Mouse (Mus musculus) retina, postnatal 1 day (tissue): Measurements from ENCODE around the gene Ninj1.

Experiments used
- DNase-seq: peaks from one replicate; pipeline ENCODE4 v3.0.0-alpha.2; 2012

Ninj1 gene

DNA sequence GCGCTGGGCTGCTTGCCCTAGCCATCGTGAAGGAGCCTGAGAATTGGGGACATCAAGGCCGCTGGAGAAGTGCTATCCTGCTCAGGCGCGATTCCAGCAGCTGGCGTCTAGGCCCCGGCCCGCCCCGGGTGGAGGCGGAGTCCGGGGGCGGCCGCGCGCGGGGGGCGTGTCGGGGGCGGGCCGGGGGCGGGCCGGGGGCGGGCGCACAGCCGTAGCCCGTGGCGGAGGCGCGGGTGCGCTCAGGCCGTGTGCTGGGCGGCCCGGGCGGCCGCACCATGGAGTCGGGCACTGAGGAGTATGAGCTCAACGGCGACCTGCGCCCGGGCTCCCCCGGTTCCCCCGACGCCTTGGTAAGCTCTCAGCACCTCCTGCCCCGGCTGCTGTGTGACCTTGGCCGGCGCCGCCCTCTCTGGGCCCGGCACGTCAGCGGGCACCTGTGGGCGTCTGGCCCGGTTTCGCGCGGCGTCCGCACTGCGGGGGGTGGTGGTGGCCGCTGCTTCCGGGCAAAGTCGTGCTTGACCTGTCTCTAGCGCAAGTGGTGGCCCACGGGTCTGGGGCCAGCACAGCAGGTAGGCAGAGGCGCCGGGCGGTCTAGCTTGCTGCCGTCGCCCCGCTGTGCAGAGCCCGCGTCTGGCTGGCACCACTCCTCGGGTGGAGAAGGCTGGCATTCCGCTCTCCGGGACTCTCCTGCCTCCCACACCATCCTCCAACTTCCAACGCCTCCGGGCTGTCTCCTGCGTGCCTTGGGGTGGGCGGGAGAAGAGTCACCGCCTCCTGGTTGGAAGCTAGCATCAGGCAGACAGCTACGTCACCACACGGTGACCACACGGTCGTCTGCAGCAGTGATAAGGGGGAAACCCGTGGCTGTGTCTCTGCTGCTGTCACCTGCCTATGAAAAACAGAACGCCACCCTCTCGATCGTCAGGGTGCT is at the start of gene Ninj1:
TSS of gene Ninj1 (plus strand) at position 198 of the 931 bp plus-strand sequence.
- peak; percentile 88 for DNase-seq

DNA sequence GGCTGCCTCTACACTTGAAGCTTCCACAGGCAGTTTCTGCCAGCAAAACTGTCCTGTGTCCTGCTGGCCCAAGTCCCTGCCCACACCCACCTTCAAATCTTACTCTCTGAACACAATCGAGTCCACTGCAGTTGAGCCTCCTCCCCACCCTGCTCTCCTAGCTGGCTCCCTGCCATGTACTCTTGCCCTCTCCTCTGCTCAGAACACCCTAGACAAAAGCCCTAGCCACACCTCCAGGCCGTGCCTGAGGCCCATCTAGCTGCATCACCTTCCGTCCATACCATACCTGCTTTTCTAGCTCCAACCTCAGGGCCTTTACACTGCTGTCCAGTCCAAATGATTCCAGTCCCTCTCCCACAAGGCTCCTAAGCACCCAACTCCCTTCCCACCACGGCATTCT is 46.7 kb upstream of the Ninj1 start:
- DNase-seq: no peak

DNA sequence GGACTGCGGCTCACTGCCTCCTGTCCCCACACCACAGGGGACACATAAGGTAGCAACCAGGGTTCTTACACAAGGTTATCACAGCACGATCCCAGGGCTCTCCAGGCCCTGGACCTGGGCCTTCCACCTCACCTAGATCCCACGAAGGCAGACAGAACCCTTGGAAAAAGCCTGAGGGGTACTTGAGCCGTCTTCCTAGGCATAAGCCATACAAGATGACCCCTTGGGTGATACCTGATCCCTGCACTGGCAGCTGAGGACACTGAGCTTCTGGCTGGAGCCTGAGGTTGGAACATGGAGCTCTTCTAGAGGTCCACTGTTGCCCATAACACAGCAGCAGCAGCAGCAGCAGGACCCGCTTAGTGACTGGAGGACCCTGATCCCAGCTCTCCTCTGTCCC is 44.9 kb upstream of the Ninj1 start:
- no peak for DNase-seq

DNA sequence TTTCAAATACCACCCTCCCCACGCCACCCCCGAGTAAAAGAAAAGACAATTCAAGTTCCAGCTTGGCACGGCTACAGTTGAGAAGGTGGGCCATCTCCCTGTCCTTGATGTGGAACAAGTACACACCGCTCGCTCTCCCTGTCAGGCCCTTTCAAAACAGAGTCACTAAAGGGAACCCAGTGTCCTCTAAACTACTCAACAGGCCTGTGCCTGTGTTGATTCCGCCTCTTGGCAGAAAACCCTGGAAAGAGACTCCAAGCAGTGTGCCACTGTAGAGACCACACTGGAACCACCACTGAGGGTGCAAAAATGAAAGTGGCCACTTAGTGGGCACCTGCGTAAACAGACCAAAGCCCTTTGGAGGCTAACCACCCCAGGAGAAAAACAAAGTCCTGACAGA is 44.0 kb upstream of the Ninj1 start:
- no peak for DNase-seq

DNA sequence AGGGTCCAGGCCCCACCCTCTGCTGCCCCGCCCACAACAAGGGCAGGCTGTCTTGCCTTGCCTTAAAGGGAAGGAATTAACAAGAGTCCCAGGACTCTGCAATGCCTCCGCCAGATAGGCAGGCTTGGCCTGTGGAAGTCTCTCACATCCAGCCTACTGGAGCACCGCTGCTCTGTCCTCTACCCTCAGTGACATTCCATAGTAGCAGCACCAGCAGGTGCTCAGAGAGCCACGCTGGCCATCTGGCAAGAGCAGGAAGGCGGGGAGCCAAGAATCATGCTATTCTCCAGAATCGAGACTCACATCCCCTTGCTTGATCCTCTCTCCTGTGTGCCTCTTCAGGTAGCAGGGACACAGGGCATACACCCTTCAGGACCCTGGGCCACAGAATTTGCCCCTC is 42.8 kb upstream of the Ninj1 start:
- peak; percentile 26 for DNase-seq

DNA sequence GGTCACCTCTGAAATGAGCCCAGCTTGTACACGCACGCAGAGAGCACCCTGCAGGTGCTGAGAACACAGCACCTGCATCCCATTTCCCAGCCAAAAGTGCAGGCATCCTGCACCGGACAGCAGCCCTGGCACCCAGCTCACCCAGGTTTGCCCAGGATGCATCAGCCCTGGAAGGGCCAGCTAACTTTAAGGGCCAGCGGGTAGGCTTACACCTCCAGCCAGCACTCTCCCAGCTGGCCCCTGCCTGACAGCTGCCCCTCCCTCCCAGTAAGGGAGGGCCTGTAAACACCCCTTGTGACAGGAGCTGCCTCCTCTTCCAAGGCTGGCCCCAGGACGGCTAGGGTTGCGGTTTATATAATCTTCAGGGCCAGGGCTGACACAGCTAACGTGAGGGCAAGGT is 41.9 kb upstream of the Ninj1 start:
- DNase-seq: peak; percentile 43

DNA sequence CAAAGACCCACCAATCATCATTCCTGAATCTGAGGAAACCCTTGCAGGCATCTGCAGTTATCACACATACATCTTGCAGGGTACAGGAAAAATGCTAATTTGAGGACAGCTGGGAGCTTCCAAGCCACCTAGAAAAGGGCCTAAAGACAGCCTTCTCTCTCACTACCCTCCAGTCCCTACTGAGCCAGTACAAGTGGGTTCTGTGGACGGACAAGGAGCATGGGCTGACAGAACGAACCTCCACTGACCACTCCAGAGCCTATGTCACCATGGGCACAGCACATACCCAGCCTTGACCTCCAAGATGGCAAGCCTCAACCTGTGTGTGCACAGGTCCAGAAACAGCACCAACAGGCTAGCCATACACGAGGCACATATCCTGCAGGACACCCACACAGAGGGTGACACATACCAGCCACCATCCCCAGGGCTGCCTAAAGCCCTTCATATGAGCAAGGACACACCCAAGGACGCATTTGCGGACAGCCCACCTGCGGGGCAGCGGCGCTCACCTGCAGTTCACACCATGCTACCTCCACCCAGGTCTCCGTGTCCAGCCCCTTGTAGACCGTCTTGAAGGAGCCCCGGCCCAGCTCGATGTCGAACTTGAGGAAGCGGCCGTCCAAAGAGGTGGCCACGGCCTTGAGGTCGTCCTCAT is 41.1 kb upstream of the Ninj1 start:
- DNase-seq: peak; percentile 27

DNA sequence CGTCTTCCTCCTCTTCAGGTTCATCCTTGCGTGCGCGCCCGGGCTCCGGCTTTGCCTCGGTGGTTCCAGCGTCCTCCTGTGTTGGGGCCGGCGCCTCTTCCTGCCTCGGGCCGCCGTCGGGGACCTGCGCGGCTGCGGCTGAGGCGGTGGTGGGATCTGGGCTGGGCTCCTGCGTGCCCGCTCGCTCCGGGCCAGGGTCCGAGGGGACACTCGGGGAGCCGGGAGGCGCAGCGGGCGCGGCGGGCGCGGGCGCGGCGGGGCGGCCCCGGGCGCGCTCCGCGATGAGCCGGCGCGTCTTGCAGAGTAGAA is 40.6 kb upstream of the Ninj1 start:
- DNase-seq: peak; percentile 26

DNA sequence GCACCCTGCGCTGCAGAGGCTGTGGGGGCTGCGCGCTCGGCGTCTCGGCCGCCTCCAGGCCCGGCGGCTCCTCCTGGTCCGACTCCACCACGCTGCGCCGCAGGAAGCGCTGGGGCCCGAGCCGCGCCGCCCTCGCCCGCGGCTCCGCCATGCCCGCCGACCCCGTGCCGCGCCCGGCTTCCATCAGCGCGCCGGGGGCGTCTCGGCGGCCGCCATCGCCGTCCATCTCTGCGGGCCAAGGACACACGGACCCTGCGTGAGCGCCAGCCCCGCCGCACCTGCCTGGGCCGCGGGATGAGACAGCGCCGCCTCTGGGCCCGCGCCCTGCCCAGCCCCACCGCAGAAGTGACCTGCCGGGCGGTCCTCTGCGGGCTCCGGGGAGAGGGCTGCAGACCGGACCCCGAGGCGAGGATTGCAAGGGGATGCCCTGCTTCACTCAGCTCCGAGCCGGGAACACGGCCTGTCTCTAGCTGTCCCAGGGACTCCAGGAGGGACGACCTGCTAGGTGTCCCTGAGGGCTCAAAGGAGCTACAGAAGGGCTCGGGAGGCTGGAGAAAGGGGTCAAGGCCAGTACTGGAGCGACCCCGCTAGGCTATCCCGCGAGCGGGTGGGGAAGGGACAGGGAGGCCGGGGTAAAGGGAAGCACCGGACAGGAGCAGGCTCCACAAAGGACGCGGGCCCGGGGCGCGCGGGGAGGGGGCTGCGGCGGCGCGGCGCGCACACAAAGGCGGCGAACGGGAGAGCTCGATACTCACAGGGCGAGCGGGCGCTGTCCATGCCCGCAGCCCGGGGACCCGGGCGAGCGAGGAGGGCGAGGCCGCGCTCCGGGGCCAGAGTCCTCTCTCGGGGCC is 40.1 kb upstream of the Ninj1 start:
- DNase-seq: peak; percentile 83

DNA sequence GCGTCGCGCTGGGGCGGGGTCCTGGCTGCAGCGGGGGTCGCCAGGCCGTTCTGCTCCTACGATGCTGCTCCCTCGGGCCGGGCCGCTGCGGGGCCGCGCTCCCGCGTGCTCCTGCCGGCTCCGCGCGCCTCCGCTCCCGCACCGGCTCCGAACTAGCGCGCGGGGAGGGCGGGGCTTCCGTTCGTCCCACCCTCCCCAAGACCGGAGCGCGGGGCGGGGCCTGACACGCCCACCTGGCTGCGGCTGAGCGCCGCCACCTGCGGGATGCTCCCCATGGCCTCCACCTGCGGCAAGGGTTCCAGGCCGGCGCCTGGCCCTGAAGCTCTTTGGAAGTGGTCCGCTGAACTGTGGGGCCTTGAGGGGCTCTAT is 39.4 kb upstream of the Ninj1 start, which contains the start of gene Wnk2:
TSS of gene Wnk2 (minus strand) at position 157 of the 369 bp plus-strand sequence.
- no peak for DNase-seq

DNA sequence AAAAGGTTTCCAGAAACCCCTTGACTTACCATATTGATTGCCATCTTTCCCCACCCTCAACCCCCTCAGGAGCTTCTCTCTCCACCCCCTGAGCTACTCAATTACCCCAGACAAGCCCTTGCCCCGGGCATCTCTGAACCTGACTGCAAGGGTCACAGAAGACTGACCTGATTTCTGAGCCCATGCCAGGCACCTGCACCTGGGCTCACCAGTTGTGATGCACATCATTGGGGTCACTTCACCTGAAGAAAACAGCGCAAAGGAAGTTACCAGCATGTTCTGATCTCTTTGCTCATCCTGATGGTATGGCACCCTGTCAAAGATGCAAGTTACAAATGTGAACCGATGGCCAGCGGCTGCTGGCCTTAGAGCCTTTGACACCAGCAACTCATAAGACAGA is 38.6 kb upstream of the Ninj1 start:
- no peak for DNase-seq

DNA sequence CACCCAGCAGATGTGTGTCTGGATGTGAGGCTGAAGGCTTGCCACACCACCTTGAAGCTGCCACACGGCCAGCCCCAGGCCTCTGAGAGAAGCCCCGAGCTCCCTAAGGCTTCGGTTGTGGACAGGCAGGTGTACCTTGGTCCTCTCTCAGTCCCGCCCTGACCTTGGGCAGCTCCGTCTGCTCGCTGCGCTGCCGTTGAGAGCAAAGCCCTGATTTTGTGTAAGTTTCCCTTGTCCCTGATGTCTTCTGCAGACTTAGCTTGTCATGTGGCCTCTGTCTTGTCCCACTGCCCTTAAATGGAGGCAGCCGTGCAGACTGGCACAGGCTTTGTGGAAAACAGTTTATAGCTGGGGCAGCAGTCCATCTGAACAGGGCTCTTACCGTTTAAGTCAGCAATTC is 33.3 kb upstream of the Ninj1 start:
- no peak for DNase-seq

DNA sequence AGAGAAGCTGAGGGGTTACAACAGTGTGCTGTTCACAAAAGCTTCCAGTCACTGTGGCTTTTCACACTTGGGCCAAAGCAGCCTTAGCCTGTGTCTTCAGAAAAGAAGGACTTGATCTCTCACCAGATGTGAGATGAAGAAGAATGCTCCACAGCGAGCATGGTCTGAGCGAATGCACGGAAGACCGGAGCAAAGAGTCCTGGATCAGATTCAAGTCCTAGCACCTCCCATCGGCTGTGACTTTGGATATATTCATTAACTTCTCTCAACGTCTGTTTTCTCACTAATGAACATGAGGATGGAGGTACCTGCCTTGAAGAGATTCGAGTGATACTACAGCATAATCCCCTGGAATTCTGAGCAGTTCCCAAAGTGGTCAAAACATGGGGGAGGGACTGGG is 32.7 kb upstream of the Ninj1 start:
- DNase-seq: no peak

DNA sequence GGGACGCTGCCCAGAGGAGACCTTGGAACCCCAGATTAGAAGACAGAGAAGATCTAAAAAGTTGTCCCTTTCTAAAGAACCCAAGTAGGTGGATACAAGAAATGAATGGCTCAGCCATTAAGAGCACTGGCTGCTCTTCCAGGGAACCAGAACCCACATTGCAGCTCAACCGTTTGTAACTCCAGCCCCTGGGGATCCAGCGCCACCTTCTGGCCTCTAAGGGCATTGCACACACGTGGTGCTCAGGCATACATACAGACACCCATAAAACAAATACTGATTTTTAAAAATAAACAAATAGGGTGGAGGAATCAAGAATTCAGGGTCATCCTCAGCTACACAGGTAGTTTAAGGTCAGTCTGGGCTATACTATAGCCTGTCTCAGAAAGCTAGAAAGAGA is 30.6 kb upstream of the Ninj1 start:
- DNase-seq: no peak

DNA sequence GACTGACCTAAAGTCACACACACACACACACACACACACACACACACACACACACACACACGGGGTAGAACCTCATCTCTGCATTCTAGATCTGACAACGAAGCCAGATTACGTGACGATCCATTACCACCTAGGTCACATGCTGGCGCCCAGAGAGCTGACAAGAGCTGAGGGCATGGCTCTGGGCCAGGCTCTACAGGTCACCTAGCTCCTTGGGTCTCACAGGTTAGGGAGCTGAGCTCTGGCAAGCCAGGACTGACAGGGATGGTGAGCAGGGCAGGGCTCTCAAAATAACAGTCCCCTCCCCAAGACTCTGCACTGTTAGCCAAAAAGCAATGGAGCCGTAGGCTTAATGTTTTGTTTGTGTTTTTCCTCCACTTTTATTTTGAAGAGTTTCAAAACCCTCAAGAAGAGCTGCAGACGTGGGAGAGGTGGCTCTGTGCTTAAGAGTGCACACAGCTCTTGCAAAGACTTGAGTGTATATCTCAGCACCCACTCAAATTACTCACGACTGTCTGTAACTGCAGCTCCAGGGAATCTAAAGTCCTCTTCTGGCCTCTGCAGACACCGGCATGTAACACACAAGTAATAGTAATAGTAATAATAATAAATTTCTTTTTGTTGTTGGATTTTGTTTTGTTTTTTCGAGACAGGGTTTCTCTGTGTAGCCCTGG is 29.1 kb upstream of the Ninj1 start:
- DNase-seq: no peak

DNA sequence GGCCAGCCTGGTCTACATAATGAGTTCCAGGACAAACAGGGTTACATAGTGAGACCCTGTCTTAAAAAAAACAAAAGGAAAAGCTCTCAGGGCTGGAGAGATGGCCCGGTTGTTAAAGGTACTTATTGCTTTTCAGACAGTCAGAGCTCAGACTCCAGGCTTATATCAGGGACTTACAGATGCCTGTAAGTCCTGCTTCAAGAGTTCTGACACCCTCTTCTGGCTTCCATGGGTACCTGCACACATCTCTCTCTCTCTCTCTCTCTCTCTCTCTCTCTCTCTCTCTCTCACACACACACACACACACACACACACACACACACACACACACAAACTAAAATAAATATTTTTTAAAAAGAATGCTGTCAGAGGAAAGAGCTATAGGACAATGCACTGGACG is 26.0 kb upstream of the Ninj1 start:
- no peak for DNase-seq

DNA sequence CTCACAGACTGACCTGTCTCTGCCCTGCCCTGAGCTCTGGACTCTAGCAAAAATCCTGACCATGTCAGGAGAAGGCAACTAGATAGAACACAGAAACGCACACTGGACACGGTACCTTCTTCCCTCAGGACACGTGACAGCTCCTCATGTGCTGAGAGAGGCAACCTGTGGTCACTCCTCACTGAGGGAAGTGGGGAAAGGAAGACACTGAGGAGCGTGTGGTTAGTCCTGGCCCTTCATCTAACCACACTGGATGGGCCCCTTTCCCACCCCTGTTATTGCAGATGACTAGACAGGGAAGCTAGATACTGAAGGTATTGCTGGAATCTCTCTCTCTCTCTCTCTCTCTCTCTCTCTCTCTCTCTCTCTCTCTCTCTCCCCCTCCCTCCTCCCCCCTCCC is 24.6 kb upstream of the Ninj1 start:
- DNase-seq: no peak

DNA sequence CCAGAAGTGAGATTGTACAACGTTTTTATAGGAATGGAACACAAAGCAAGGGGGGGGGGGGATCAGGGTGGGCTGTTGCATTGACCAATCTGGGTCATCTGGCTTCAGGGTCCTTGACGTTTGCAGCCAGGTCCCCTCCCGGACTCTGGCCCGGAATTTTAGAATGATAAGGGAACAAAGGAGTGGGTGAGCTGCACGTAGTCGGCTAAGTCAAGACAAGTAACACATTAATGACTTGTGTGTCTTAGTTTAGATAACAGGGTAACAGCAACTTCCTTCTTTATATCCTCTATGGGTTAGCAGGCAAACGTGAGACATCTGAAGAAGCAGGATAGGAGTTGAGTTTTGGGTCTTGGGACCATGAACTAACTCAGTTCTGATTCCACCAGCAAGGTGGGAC is 23.6 kb upstream of the Ninj1 start:
- no peak for DNase-seq

DNA sequence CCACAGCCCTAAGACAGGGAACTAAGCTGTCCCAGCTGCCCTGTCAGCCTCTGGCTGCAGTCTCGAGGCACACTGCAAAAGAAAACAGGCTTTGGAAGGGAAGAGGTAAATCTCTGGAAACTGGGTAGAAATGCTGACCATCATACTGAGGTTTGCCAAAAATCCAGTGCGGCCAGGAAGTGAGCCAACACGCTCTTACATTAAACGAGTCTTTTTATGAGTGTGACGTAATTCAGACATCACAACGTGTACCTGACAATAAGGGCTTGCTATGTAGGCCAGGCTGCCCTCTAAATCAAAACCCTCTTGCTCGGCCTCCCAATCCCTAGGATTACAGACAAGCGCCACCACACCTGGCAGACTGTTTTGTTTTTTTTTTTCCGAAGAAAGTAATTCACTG is 20.2 kb upstream of the Ninj1 start:
- no peak for DNase-seq

DNA sequence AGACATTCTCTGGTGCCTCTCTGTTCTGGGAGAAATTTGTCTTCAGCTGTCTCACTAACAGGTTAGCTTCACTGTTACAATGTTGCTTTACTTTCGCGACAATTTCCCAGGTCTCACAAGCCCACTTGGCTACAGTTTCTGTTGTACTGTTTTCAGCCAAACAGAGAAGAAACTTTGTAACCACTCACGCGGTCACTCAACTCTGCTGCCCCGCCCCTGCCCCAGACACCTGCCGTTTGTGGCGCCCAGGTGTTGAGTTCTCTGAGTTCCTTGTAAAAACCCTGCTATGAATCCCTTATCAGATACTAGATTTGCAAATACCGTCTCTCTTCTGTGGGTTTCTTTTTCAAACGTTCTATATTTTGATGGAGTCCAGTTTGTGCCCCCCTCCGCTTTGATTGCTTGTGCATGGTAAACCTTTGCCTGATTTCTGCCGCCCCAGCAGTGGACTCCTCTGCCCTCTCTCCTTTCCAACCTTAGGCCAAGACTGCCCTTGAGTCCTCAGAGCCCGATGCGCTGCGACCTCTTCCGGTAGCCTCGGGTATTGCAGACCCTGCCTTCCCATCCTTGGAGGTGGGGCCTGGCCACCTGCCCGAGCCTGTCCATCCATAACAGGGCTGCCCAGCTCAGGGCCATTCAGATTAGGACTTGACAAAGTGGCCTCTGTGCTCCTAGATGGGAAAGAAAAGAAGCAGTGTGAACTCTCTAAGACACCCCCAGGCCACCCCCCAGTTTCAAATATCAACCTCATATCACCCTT is 17.7 kb upstream of the Ninj1 start:
- peak; percentile 89 for DNase-seq

DNA sequence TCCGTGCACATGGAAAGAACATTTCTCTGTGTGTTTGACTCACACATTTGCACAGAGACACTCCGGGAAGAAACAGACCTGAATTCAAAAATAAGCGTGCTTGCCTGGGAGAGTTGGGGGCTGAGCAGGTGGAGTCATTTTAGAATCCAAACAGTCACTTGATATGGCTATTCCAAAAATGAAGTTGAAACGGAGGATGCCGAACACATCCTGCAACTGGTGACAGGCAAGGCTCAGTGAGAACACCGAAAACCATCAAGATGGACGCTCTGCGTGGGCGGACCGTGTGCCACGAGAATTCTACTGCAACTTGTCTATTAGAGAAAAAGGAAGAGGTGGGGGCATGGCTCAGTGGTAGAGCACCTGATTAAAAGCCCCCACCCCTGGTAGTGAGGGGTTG is 16.7 kb upstream of the Ninj1 start:
- no peak for DNase-seq

DNA sequence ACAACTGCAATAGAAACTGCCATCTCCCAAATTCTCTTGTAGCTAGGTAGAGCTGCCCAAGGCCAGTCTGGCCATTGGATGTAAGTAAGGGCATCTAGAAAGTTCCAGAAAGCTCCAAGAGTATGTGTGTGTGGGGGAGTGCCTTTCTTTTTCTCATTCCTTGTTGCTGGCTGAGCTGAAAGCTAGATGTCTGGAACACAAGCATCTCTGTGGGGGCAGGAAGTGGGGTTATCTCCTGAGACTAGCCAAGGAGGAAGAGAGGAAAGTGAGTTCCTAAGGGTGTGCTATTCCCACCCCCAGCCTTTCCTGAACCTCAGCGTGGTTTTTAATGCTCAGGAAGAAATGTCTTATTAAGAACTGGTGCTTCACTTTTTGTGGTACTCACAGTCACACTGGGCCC is 15.6 kb upstream of the Ninj1 start:
- no peak for DNase-seq
